Mouse (Mus musculus): ENCODE data around the gene Frs3.
A peak's percentile ranks its signal among the peaks of the same experiment; 100 is the strongest.
"Not testable (repeated sequence)": the region's sequence is repeated elsewhere in the genome, so short reads cannot be mapped to it uniquely, and the experiment has no call there.

Frs3 gene

DNA sequence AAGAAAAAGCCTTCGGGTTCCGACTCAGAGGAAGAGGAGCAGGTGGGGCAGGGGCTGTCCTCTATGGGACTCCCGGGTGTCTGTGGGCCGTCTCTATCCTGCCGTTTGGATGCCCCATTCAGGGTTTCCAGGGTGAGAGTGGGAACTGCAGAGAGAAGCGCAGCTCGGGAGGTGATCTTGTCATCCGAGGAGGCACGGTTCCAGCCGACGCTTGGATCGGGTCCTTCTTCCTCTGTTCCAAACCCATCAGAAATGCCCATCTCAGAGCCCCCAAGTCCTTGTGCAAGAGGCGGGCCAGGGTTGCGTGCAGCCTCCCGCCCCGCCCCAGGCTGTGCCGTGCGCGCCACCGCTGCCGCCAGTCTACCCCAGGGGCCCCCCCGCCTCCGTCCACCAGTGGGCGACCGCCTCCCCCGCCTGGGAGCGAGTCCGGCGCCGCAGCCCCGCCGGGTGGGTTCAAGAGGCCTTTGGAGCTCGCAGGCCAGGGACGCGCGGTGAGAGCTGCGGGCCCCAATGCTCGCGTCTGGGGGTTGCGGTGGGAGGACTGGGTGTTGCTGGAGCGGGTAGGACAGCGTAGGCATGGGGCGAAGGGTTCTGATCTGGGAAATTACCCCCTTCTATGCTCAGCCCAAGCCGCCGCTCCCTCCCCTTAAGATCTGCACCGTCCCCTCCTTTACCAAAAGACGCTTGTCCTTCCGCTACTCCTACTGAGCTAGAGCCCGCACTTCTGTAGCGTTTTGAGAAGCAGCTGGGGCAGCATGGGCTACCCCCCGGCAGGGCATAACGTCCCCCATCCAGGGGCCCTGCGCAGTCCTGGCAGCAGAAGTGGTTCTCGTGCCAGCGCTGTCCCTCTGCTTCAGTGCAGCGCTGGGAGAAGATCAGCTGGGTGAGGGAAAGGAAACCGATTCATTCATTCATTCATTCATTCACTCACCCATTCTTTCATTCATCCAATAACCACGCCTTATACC is at the start of gene Frs3:
TSS of gene Frs3 (plus strand) at position 423 of the 968 bp plus-strand sequence.
- peak; percentile 80 to 82 for DNase-seq (ENCODE audit: low spot score in 2 of 2)

DNA sequence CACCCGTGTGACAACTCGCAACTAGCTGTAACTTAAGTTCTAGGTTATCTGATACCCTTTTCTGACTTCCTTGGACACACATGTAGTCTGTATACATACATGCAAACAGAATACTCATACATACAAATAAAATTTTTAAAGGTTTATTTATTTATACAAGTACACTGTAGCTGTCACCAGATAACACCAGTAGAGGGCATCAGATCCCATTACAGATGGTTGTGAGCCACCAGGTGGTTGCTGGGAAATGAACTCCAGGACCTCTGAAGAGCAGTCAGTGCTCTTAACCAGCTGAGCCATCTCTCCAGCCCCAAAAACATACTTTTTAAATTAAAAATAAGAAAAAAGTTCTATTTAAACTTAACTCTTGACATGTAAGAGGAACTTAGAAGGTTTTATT is 45.8 kb upstream of the Frs3 start:
- DNase-seq (ENCODE audit: low spot score in 2 of 2): no peak

DNA sequence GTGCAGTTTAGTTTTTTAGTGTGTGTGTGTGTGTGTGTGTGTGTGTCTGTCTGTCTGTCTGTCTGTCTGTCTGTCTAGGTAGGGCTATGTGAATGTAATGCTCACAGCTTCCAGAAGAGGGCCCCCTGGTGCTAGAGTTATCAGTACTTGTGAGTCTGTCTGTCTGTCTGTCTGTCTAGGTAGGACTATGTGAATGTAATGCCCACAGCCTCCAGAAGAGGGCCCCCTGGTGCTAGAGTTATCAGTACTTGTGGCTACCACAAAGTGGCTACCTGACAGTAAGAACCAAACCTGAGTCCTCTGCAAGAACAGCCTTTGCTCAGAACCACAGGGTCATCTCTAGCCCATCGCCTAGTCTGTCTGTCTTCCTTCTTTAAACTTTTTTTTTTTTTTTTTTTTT is 42.1 kb upstream of the Frs3 start:
- DNase-seq (ENCODE audit: low spot score in 2 of 2): peak; percentile 49

DNA sequence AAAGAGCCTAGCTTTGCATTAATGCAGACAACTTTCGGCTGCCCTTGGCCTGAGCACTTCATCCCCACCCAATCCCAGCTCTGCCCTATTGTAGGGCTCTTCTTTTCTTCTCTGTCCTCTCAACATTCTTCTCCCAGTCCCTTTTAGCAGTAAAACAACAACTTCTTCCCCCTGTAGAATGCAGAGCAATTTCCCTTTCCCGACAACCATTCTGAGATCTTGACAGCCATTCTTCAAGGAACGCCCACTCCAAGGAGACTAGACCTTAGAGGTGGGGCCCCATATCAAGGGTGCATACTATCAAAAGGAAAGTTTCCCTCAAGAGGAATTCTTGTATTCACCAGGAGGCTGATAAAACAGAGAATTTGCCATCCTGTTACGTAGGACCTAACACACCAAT is 39.9 kb upstream of the Frs3 start:
- DNase-seq (ENCODE audit: low spot score in 2 of 2): no peak

DNA sequence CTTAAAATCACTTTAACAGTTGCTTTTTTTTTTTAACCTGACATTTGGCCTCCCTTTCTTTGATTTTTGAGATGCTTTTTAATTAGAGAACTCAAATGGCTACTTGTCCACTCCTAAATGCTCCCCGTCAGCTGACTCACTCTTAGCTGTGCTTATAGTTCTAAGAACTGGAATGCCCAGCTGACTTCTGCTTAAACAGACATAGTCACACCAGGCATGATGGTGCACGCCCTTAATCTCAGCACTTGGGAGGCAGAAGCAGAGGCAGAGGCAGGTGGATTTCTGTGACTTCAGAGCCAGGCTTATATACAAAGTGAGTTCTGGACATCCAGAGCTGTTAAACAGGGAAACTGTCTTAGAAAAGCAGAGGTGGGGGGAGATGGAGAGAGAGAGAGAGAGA is 36.9 kb upstream of the Frs3 start:
- DNase-seq (ENCODE audit: low spot score in 2 of 2): no peak

DNA sequence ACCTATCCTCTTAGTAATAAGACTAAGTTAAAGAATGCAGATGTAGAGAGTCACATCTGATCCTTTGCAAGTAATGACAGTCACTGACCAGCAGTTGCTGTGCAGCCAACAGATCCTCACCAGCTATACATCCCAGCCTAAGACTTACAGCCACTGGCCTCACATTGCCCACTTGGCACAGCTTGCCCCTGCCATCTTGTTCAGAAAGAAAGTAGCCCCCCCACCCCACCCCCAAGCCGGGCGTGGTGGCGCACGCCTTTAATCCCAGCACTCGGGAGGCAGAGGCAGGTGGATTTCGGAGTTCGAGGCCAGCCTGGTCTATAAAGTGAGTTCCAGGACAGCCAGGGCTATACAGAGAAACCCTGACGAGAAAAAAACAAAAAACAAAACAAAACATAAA is 34.5 kb upstream of the Frs3 start:
- DNase-seq (ENCODE audit: low spot score in 2 of 2): not testable (repeated sequence)

DNA sequence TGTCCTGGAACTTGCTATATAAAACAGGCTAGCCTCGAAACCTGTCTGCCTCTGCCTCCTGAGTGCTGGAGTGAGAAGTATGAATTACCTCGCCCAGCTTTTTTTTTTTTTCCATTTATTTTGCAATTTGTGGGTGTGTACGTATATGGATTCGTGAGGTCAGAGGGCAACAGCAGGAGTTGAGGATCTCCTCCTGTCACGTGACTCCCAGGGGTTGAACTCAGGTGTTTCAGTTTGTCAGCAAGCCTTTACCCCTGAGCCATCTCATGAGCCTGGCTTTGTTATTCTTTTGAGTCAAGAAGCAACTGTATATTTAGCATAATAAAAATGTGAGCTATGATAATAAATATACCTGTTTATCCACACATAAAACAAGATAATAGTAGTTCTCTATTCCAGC is 33.1 kb upstream of the Frs3 start:
- DNase-seq (ENCODE audit: low spot score in 2 of 2): no peak

DNA sequence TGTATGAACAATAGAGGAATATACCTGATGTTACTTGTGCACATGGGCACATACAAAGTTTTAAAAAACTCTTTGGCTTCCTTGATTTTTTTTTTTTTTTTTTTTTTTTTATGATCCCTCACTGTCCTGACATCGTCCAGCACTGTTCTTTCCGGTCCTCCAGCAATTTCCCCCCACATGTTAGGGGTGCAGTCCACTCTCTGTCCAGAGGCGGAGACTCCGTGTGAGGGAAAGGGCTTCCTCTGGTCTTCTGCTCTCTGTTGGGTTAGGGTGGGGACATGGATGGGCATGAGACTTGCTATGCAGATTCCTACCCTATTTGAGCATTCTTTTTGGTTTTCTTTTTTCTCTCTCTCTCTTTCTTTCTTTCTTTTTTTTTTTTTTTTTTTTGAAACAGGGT is 30.9 kb upstream of the Frs3 start:
- no peak for DNase-seq (ENCODE audit: low spot score in 2 of 2)

DNA sequence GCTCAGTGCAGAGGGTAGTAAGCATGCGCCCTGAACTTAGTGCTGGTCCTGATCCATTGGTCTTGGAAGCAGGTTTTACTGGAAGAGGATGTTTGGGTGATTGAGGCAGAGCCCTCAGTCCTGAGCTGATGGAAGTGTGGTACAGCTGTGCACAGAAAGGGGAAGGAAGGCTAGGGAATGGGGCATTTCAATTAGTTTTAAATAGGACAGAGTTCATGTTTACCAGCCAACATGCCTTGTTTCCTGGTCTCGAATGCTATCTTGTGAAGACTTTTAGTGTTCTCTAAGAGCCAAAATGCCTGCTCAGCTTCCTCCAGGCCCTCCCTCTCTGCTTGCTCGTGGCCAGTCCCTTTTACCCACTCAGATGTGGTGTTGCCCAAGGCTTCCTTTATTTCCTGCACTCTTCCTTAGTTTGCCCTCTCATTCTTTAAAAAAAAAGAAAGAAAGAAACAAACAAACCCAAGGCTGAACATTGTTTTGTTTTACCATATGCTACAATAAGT is 30.0 kb upstream of the Frs3 start:
- no peak for DNase-seq (ENCODE audit: low spot score in 2 of 2)

DNA sequence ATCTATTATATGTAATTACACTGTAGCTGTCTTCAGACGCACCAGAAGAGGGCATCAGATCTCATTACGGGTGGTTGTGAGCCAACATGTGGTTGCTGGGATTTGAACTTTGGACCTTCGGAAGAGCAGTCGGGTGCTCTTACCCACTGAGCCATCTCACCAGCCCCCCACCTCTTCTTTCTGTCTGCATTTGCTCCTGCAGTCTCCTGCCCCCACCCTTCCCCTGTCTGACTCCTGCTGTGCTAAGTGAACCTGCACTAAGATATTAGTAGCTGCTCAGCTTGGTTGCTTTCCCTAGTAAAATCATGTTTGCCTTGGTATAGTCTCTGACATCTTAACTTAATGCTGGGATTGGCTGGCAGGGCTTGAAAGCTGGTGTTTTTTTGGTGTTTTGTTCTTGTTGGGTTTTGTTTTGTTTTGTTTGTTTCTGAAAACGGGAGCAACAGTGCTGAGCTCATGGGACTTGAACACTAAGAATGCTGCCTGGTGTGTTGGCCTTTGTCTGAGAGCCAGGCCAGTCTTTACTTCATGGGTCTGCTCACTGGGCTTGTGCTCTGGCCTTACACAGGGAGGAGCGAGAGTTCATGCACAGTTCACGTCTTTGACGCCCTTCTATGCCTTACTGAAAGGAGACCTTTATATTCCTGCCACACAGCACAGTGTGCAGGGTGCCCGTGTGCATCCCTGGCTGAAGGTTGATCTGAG is 25.7 kb upstream of the Frs3 start:
- no peak for DNase-seq (ENCODE audit: low spot score in 2 of 2)

DNA sequence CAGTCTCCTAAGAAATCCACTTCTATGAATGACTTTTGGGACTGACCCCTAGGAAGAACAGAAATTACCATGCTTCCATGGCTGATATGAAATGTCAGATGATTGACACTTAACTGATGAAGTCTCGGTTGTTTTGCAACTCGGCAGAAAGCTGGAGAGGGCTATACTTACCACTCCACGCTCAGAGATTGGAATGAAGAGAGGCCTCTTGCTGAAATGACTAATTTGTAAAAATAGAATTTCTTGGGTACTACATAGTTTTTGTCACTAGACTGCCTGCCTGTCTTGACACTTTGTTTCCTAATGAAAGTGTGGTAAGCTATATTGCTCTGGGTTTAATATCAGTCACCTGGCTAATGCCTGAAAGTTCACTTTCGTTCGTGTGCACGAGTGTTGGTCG is 24.4 kb upstream of the Frs3 start:
- DNase-seq (ENCODE audit: low spot score in 2 of 2): no peak

DNA sequence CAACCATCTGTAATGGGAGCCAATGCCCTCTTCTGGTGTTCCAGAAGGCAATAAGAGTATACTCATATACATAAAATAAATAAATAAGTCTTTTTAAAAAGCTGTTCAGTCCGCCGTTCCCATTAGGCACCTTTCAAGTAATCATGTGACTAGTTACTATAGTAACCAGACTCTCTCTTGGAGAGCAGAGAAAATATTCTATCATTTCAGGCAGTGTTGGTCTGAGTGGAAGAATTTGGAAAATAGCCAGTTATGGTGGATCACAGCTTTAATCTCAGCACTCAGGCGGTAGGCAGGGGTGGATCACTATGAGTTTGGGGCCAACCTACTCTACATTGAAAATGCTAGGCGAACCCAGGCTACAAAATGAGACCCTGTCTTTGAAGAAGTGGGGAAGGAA is 19.7 kb upstream of the Frs3 start:
- no peak for DNase-seq (ENCODE audit: low spot score in 2 of 2)

DNA sequence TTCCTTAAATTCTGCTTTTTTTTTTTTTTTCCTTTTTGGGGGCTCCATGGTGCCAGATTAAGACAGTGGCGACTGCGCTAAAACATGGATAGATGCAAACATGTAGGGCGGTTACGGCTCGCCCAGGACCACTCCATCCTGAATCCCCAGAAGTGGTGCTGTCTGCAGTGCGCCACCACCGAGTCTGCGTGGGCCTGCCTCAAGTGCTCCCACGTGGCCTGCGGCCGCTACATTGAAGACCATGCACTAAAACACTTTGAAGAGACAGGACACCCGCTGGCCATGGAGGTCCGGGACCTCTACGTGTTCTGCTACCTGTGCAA is 16.9 kb upstream of the Frs3 start:
- no peak for DNase-seq (ENCODE audit: low spot score in 2 of 2)

DNA sequence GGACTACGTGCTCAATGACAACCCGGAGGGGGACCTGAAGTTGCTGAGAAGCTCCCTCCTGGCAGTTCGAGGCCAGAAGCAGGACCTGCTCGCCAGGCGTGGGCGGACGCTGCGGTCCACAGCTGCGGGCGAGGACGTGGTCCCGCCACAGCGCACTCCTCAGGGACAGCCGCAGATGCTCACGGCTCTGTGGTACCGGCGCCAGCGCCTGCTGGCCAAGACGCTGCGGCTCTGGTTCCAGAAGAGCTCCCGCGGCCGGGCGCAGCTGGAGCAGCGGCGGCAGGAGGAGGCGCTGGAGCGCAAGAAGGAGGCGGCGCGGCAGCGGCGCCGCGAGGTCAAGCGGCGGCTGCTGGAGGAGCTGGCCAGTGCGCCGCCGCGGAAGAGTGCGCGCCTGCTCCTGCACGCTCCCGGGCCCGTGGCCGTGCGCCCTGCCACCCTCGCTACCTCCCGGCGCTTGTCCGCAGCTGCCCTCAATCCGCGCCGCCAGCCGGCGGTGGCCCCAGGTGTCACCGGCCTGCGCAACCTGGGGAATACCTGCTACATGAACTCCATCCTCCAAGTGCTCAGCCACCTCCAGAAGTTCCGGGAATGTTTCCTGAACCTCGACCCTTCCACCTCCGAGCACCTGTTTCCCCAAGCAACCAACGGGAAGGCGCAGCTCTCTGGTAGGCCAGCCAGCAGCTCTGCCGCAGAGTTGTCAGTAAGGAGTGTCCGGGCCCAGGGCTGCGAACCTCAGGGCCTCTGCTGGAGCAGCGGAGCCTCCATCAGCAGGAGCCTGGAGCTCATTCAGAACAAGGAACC is 16.3 kb upstream of the Frs3 start:
- peak in 1 of 2 experiments; percentile 43 for DNase-seq (ENCODE audit: low spot score in 2 of 2)

DNA sequence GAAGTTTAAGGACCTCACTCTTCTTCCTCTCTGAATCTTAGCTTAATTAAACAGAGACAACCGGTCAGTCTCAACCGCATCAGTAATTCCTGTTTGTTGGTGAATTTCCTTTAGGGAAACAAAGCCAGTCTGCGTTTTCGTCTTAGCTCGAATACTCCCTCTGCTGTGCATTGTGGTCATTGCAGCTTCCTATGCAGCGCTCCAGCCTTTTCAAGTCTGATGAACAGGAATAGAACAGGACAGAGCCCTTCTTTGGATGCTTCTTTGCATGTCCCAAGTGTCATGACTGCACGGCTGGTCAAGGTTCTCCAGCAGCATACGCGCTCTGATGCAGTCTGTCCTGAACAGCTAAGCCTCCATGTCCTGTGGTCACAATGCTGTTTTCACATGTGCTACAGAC is 12.2 kb upstream of the Frs3 start:
- peak in 1 of 2 experiments; percentile 72 for DNase-seq (ENCODE audit: low spot score in 2 of 2)

DNA sequence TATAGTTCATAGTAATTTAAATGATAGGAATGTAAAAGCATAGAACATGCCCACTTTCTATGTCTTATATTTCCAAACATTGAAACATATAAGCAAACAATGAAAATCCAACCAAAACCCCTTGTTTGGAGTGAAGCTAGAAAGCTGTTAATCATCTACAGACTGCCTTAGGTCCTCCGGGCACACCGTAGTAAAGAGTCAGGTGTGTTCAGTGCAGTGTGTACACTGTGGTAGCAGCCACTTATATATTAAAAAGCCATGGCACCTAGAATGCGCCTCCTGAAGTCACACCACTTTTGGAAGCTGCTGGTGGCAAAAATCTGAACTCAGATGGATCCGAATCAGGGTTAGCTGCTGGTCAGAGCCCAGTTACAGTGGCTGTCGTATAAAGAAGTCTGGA is 10.6 kb upstream of the Frs3 start:
- no peak for DNase-seq (ENCODE audit: low spot score in 2 of 2)

DNA sequence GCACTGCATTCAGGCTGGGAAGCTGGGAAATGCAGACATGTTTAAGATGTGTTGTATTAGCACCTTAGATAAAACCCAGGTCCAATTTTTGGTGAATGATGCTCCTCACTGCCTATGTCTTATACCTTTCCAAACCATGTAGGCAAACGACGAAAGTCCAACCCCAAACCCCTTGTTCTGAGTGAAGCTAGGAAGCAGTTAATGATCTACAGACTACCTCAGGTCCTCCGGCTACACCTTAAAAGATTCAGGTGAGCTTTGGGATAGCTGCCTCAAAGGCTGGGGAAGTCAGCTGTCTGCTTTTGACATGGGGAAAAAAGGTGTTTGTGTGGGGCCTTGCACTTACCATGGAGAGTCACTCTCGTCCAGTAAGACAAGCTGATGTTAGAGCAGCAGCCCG is 10.1 kb upstream of the Frs3 start:
- DNase-seq (ENCODE audit: low spot score in 2 of 2): no peak

DNA sequence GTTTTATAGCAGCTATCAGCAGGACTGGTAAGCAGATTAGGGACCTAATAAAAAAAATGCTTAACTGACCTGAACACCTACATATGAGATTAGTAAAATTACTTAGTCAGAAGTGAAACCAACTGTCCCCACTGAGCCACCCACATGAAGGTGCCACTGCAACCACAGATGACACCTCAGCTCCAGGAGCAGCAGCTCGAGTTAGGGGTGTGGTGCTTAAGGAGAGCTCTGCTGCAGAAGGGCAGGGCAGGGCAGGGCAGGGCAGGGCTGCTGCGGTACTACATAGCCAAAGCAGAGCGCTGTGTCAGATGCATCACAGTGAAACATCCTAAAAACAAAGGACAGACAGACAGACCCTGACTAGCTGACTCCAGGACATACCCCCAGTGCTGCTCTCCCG is 6.0 kb upstream of the Frs3 start:
- no peak for DNase-seq (ENCODE audit: low spot score in 2 of 2)

DNA sequence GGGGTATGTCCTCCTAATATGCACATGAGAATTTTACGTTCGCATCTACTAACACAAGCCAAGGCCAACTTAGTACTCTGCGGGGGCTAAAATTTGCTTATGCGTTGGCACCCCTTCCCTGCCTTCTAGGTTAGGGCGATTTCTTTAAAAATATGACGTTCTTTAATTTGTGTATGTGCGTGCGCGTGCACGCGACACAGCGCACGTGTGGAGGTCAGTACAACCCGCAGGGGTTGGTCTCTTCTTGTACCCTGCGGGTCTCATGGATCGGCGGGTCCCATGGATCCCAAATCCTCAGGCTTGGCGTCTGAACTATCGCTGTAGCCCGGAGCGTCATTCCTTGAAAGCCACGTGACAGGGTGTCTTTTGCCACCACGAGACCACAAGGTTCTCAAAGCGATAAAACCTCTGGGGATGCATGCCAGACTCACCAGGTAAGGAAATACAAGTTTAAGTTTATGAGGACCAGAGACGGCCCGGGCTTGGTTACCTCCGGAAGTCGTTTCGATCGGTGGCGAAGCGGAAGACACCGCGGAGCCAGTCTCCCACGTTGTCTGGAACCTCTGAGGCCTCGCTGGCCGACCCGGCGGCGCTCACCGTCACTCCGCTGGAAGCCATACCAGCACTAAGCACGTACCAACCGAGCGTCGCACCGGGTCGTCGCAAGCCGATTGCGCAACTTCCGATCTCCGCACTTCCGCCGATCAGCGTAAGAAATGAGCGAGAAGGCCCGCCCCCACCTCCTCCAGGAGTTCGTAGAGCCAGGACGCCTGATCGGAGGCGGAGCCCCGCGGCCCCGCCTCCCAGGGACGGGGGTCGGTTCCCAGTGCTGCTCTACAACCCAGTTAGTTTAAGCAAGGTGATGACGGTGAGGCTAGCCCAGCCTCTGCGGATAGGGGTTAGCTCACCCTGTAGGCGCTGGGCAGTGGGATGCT is 1.2 kb upstream of the Frs3 start:
- peak; percentile 95 to 96 for DNase-seq (ENCODE audit: low spot score in 2 of 2)

DNA sequence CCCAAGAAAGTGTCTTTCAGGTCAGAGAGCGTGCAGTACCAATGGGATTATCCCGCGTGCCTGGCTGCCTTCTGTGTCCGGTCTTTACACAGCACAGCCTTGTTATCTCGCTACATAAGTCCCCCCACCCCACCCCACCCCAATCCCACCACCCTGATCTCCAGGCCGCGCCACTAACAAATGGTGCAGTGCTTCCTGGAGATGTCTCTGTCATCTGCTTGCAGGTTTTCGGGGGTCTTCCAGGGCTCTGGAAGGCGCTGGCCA is 554 bp upstream of the Frs3 start, which contains the start of gene Tomm6:
TSS of gene Tomm6 (minus strand) at position 43 of the 264 bp plus-strand sequence.
- no peak for DNase-seq (ENCODE audit: low spot score in 2 of 2)

DNA sequence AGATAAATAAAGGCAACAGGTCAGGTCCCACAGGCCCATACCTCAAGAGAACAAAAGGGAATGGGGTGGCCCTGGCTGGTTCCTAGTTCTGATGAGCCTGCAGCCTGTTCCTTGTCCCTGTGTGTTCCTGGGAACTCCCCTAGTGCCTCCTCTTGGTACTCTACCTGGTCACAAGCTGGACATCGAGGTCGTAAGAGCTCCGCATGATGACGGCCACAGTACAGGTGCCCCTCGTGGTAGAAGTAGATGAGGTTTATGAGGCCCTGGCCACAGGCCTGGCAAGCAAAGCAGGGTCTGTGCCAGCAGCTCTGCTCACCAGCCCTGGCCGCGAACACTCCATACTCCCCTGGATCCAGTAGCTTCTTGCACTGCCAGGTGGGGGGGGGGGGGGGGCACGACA is 1.1 kb downstream of the Frs3 start:
- DNase-seq (ENCODE audit: low spot score in 2 of 2): no peak

All from frontal cortex, postnatal 10 days (tissue).